Mouse (Mus musculus) thymus, postnatal 0 days (tissue): ENCODE results near the gene Ttll11. TPM values are rescaled to one million over a fixed set of nuclear protein-coding genes. Genes with fewer than 3 reads are reported as not detected.

Experiments
- DNase-seq: peaks from one replicate; pipeline ENCODE4 v3.0.0-alpha.2; 2015; ENCODE audit warnings: low spot score
- polyA plus RNA-seq: library from polyadenylated mRNA; unstranded; fragments of >200 nt; fragmentation: Nextera tagmentation; extraction: Ambion mirVana; gene quantifications from 2 replicates; pipeline ENCODE4 v1.2.1, GENCODE M21; 2015

Ttll11 gene
- polyA plus RNA-seq, 1 experiment from 2014 or later: 0.56 TPM

DNA sequence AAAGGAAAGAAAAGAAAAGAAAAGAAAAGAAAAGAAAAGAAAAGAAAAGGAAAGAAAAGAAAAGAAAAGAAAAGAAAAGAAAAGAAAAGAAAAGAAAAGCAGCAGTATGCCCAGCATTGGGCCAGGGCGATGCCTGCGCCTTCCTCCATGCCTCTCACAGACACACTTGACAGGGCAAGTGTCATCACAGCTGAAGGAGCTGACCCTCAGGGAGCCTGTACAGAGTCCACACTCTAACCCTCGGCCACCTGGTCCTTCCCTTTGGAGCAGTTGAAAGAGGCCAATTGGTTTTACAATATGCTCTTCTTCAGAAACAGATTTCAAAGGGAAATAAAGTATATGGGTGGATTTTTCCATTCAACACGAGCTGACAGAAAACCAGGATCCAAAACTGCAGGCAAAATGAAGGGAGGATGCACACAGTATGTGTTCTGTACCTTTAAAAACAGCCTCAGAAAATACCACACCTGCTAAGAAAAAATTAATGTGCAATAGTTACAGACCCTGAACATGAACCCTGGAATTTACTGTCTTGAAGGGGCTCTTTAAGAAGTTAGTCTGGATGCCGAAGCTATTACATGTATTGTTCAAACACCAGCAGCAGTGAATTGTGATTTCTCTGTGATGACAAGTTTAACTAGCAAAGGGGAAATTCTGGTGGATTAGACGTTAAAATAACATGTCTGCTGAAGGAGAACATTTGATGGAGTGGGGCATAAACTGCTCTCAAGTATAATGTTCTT is 7.3 kb downstream of the Ttll11 start:
- DNase-seq: no peak

DNA sequence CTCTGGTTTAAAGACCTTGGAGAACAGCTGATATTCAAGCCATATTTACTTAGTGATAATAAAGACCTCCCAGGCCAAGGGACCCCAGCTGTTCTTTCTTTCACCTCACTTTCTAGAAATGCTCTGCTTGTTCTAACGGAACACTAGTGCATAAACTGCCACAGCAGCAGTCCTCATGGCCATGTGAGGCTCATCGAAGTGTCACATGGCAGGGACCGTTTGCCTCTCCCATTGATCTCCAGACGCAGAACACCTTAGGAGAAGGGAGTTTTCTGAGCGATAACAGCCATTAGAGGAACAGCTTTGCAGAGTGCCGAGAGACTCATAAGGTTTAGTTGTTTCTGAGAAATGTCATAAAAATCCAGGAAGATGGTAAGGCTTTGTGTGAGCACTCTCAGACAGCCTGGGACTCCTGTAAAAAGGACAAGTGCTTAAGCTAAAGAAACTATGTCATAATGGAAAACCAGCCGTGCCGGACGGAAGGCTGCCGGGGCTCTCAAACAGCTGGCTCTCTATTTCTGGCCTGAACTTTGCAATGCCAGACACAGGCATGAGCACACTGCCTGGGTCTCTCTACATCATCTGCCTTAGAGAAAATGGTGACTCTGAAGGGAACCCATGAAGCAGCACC is 13.7 kb downstream of the Ttll11 start:
- DNase-seq: no peak

DNA sequence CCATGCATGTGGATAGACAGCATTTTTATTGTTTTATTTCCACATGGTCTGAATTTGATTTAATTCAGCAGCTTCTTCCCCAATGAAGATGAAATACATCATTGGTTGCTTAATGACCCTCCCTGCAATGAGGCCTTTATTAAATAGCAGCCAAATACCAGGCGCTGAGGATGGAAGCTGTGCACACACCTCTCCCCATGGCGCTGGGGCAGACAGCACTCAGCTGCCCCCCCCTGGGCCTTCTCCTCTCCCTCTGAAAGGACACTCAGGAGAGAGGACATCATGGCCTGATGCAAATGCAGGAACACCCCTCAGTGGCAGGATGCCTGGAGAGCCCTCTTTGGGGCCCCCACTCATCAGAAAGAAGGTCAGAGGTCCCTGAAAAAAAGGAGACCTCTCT is 16.4 kb downstream of the Ttll11 start:
- DNase-seq: no peak

DNA sequence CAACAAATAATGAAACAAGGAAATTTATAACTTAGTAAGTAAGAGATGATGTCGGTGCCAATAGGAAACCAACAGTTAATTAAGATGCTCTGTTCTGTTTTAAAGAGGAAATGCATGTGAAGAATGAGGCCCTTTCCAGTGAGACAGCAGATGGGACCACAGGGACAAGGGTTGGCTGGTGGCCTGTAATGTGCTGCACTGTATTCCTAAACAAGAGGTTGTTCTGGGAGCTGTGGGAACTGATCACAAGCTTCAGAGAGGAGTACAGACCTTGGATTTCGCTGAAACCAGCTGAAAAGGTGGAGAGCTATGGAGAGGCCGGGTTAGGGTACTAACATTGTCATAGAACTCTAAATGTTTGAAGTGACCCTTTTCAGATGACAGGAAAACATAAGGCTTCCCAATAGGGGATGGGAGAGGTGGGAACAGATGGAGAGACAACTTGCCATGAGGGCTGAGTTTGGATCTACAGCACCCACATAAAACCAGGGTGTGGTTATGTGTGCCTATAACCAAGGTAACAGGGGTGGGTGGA is 18.1 kb downstream of the Ttll11 start:
- no peak for DNase-seq

DNA sequence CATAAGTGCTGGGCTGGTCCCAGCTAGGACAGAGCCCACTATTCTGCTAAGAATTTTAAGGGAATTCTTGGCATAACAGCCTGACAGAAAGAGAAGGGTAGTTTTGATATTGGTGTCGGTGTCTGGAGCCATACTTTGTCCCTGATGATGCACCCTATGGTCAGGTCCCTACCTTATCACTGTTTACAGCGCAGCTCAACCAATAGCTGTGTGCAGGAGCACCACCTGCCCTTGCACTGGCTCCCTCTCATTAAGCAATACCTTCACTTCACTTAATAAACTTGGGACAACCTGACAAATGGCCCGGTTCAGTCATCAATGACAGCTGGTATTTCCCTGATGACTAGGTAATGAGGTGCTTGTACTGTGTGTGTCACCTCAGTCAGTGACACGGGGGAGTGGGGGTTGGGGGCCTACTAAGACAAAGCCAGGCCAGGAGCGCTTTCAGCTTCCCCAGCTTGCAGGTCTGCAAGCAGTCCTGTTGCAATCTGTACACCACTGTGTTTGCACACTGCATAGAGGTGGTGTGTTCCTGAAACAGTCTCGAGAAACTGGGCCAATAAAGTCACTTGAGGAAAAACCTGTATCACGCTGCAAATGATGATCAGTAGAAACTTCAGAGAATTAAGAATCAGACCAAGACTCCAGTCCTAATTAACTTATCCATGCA is 22.1 kb downstream of the Ttll11 start:
- DNase-seq: no peak

DNA sequence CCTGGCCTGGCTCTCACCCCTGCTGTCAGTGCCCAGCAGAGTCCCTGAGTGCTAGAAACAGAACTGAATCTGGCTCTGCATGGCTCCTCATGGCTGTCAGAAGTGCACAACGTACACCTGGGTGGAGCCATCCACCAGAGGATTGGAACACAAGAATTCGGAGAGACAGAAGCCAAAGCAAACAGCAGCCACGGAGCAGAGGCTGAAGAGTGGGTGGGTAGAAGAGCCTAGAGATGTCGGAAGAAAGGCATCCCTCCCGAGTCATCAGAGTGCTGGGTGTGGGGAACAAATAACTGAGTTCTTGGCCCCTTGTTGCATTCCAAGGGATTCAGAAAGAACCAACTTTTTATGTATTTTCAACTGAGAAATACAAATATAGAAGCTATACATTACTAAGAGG is 24.5 kb downstream of the Ttll11 start:
- DNase-seq: no peak

DNA sequence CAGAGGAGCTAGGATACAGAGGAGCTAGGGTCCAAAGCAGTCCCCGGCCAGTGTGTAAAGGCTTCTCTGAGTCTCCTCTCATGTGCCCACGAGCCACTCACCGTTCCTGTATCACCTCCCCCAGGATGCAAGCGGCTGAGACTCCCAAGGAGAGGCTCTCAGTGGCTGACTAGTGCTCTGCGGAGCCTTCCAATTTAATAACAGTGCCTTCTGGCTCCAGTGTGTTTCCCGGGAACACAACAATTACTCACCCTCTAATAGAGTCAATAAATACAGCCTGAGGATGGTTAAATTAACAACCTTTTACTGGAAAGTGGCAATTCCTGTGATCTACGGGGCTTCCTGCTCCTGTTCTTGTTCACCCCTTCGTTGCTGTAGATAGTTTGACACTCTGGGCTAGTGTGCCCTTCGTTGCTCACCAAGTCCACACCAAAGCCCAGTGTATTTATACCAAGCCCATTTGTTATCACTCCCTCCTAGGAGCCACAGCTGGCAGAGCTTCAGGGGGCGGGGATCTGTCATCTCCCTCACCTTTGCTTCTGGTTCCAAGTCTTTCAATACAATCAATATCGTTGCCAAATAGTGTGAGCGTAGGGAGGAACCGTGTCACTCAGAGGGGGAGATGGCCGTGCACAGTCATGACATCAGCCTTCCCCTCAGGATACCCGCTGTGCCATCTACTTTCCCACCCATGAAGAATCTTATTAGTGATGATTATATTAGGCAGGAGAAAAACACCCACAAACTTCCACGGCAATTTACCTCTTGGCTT is 27.3 kb downstream of the Ttll11 start:
- DNase-seq: no peak

DNA sequence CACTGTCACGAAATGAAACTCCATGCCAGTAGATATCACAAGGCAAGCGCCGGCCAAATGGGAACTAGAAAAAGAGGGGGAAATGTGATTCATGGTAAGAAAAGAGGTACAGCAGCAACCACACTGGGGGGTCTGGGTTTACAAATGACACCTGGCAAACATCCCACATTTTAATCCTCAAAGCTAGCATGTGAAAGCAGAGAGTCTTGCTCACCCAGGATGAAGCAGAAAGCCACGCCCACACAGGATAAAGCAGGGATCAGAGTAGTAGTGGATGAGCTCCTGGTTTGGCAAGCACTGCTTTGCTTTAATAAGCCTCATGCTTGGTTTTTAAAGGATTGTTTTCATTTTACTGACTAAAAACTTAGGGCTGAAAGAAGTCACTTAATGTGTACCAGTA is 34.8 kb downstream of the Ttll11 start:
- no peak for DNase-seq

DNA sequence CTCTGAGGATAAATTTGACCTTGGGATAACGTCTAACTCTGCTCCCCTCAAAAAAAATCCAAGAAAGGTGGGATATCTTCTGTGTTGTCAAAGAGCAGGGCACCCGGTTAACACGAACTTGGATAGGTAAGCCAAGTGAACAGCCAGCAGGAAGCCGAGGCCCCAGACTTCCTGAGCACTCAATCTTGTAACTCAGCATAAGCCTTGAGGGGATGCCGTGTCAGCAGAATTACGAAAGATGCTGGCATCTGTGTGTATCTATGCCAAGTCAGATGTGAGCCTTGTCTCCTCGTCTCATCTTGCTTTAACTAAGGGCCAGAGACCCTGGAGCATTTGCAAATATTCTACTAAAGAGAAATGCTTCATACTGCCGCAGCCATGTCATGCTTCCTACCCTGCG is 36.8 kb downstream of the Ttll11 start:
- peak; percentile 8 for DNase-seq

DNA sequence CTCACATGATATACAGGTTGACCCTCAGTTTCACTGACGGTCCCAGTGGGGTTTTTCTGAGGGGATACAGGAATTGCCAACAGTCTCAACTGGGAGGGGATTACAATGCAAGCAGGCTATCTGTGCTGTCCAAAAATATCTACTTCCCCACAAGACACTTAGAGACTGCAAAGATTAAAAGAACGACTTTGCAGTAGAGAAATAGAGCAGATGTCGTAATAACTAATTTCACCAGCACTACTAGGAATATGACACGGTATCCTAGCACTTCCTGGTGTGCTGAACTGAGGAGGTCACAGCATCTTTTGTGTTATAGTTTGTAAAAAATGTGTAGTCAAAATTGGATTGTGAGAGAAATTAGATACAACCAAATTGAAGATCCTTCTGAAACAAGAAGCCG is 44.7 kb downstream of the Ttll11 start:
- no peak for DNase-seq

DNA sequence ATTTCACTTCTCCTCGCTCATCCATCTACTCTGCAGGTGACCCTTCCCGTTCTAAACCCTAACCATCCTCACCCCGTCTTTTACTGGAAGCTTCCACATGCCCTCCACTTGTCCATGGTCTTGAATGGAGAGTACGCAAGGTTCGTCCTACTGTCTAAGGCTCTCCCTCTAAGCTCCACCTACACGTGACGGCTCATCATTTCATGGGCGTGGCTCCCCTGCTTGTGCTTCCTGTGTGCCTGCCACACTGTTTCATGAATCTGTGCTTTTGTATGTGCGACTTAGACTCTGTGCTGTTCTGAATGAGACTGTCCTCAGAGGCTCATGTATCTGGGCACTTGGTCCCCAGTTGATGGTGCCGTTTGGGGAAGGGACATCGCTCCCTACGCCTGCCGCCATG is 46.6 kb downstream of the Ttll11 start:
- no peak for DNase-seq

DNA sequence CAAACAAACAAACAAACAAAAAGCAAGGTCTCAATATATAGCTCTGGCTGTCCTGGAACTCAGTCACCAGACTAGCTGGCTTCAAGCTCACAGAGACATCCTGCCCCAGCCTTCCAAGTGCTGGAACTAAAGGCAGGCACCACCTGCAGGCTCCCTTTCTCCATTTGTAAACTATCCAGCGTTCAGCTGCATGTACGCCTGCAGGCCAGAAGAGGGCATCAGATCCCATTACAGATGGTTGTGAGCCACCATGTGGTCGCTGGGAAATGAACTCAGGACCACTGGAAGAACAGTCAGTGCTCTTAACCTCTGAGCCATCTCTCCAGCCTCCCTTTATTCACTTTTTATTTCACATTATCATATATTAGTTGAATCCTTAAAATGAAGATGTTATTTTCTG is 48.1 kb downstream of the Ttll11 start:
- DNase-seq: peak; percentile 28

DNA sequence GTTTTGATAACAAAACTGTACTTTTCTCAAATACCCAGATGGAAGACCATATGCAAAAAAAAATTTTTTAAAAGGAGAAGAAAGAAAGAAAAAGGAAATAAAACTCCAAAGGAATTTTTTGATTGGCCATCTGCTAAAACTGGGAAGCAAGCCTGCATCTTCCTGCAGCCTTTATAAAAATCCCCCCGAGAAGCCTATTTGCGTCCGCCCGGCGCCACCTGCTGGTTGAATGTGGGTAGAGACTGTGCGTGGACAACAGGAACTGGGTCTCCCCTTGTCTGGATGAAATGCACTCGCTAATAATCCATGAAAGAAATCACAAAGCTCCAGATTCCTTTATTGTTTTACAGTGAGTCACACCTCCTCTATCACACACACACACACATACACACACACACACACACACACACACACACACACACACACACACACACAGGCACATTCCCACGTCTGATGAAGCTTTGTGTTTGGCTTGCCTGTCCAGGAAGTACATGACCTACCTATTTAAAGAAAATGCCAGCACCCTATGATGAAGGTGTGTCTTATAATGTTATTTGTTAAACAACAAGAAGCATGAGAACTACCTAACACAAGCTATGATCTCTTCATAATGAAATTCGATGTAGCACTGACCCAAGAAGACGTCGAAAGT is 49.1 kb downstream of the Ttll11 start:
- DNase-seq: peak; percentile 64

DNA sequence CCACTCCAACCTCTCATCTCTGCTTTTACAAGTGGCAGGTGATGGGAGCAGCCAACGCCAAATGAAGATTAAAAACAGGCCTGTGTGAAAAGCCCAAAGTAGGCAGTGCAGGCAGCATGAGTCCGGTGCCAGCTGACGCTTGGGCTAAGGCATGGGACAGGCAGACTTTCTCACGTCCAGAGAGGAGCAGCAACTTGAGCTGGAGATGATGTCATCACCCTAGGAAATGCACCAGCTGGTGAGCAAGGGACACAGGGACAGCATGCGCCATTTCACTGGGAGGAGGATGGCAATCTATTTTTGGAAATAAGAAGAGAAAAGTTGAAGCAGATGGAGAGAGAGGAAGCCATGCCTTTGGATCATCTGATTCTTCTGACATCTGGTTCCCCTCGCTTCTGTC is 51.6 kb downstream of the Ttll11 start:
- no peak for DNase-seq

DNA sequence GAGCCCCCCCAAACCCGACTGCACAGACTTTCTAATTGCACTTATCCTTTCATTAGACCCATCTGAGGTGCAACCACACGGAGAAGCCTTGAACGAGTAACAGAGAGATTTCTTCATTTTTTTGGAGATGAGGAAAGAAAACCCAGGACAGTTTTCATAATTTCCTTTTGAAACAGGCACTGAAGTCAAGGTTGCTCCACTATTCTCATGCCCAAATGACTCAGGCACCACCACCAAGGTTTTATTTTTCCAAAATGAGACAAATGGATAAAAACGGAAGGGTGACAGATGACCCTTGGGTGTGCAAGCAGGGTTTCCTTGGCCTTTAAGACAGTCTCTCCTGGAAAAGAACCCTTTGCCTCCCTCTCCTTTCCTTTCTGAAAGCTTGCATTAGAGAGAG is 54.8 kb downstream of the Ttll11 start:
- no peak for DNase-seq

DNA sequence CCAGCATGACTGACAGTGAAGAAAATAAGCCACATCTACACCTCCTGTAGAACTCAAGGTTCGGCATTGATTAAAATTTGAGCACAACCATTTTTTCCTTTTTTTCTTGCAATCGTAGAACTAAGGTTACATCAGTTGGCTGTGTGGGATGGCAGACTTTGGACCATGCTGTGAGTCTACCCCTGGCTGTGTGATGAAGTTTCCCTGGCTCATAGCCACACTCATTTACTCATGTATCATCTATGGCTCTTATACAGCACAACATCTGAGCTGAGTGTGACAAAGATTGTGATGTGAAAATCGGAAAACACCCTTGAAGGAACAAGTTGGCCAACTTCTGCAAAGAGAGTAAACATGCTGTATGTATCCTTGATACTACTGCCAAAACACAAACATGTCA is 56.8 kb downstream of the Ttll11 start:
- no peak for DNase-seq

DNA sequence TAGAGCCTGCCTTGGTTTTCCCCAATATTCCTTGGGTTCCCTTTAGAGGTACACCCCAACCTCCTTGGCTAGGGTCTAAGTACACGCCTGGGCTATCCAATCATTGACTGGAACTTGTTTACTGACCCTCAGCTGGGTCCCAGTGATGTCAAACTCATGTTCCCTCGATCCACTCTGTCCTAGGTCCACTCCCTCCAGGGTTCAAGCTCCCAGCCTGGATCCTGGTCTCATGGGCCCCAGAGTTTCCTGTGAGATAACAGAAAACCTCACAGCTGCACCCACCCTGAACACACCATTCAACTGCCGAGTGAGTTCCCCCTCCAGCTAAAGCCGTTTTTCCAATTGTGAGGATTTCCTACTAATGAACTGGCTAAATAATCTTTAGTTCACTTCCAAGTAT is 67.6 kb downstream of the Ttll11 start:
- no peak for DNase-seq

DNA sequence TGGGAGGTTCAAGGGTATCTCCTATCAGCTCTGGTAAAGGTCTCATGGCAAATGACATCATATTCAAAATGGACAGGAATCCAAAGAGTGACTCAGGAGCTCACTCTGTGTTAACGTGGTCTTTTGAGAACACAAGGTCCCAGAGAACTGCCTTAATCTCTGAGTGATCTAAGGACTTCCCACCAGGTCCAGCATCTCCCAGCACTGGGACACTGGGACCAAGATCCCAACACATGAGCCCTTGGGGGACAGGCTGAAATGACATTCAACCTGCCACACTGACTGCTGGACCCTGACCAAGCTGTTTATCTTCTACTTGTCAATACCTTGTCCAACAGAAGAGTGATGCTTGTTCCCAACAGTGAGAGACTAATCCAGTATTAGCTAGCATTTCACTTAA is 68.0 kb downstream of the Ttll11 start:
- DNase-seq: no peak

DNA sequence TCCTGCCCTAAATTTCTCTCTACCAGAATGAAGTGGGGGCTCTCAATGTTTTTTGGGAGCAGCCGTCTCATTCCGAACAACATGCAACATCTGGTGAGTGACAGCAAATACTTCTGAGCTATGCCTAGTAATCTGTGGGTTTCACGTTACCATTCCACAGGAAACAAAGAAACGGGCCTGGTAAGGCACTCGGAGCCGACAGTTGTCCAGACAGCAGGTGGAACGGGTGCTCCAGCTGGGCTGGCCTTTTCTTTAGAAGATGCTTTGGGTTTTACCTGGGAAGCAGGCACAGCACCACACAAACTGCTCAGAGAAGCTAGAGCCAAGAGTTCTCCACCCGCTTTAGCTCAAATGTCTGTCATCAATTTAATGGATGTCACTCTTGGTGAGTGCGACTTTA is 69.0 kb downstream of the Ttll11 start:
- DNase-seq: no peak

DNA sequence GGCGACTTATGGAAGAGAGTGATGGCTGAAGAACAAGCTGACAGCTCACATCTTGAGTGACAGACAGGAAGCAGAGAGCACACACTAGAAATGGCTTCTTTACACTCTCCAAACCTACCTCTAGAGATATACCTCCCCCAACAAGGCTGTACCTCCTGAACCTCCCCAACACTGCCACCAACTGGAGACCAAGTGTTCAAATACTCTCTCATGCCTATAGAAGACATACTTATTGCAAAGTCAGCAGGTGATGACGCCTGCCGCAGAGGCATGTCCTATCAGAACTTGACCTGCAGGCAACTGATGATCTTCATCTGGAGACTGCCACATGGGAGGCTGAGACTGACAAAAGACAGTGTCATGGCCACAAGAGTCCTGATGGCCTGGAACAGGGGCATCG is 70.4 kb downstream of the Ttll11 start:
- no peak for DNase-seq

DNA sequence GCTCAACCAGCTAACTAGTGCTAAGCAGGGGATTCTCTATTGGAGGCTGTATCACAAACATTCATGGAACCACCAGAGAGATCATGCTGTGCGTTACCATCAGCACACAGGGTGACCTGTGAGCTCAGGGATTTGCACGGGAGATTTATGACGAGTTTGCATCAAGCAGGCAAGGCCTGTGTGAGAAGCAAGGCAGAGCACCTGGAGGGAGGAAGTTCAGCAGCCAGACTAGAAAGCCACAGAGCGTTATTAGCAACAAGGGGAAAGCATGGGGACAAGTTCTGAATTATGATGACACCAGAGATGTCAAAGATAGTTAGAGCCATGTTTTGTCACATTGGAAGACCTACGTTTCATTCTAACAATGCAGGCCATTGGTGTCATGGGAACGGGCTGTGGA is 72.1 kb downstream of the Ttll11 start:
- no peak for DNase-seq
